Mouse (Mus musculus): ENCODE results near the gene a. TPM values are rescaled to one million over a fixed set of nuclear protein-coding genes. Genes with fewer than 3 reads are reported as not detected.

Gene a
- polyA plus RNA-seq, 1 experiment from 2014 or later = 0.40 TPM

DNA sequence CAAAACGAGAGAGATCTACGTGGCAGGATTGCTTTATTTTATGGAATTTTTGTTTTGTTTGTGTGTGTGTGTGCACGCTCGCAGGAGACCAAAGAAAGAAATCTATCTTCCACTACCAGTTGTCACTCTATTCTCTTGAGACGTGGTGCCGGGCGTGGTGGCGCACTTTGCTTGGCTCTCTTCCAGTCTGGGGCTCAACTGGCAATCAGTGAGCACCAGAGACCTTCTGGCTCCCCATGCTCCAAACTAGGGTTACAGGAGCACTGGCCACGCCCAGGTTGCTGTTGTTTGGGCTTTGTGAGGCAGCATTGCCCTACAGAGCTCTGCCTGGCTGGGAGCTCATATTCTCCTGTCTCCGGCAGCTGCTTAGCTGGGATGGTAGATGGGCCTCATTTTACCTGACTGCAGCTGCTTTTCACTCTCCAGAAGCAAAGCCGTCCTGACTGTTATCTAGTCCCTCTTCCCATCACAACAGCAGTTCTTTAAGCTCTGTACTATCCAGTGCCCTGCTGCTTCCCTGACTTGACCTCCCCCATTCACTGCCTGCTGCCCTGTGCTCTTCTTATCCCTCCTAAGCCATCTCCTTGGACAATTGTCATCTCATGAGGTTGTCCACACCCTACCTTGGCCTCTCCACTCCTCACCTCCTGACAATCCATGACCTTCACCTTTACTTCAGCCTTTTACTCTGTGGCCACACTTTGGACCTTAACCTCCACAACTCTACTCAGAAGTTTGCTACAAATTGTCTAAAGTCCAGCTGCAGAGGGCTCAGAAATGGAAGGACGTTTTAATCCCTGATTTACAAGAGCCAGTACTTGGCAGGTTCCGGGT lies 299.9 kb downstream of the a start:
- Histone ChIP-seq H3K27me3 (ENCODE audit: control insufficient read depth, insufficient read depth, low read length) (no peaks in the 10 kb centered on the region), H3K4me2 (no peak overlapping the region), H3K27ac (ENCODE audit: low read depth, low read length) (no peak overlapping the region), H3K9me3 (ENCODE audit: control insufficient read depth, low read length) (no peaks in the 10 kb centered on the region), H3K4me1 (ENCODE audit: control insufficient read depth, insufficient read depth, low read length) (no peaks in the 10 kb centered on the region), H3K4me3 (ENCODE audit: low read depth, low read length) (no peak overlapping the region), H3K36me3 (ENCODE audit: control insufficient read depth, insufficient read depth, low read length) (no peaks in the 10 kb centered on the region), H3K9ac (ENCODE audit: low read length) (no peak overlapping the region)
- ATAC-seq (ENCODE audit: low FRiP score) = no peak
- DNase-seq (ENCODE audit: low spot score, missing footprints) = no peak
- WGBS = 79% methylated on average over 13 of the region's 13 CpGs

DNA sequence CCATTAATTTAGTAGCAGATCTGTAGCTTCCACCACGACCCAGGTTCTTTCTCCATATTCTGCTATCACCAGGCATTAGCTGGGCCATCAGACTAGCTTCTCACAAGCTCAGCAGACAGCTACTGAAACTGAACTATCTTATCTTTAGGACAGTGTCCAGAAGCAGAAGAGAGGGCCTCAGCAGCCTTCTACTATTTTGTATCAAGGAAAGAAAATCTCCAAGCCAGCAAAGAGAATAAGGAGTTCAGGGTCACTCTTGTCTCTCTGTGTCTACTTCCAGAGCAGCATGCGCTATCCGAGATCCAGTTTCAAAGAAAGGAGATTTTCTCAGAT lies 300.5 kb downstream of the a start:
- Histone ChIP-seq H3K4me3 (ENCODE audit: low read depth, low read length) (no peak overlapping the region), H3K9ac (ENCODE audit: low read length) (no peak overlapping the region), H3K4me1 (ENCODE audit: control insufficient read depth, insufficient read depth, low read length) (no peaks in the 10 kb centered on the region), H3K9me3 (ENCODE audit: control insufficient read depth, low read length) (no peaks in the 10 kb centered on the region), H3K4me2 (no peak overlapping the region), H3K36me3 (ENCODE audit: control insufficient read depth, insufficient read depth, low read length) (no peaks in the 10 kb centered on the region), H3K27me3 (ENCODE audit: control insufficient read depth, insufficient read depth, low read length) (no peaks in the 10 kb centered on the region), H3K27ac (ENCODE audit: low read depth, low read length) (no peak overlapping the region)
- ATAC-seq (ENCODE audit: low FRiP score) (no peak), DNase-seq (ENCODE audit: low spot score, missing footprints) (no peak)
- WGBS = 79% methylated on average over 3 of the region's 3 CpGs

DNA sequence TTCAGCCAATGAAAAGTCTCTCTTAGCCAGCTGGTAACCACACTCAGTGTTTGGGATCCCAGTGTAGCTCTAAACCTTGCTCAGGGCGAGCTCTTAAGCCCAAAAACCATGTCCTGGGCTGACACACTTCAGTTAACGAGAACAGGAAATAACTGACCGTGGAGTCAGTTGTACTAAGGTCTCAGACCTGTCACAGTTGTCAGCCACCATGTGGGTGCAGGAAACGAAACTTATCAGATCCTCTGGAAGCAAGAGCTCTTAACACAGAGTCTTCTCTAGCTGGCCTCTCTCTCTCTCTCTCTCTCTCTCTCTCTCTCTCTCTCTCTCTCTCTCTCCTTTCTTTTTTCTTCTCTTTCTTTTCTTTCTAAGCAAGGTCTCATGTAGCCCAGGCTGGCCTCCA lies 302.2 kb downstream of the a start:
- Histone ChIP-seq H3K4me3 (ENCODE audit: low read depth, low read length) (no peak overlapping the region), H3K27me3 (ENCODE audit: control insufficient read depth, insufficient read depth, low read length) (no peaks in the 10 kb centered on the region), H3K9ac (ENCODE audit: low read length) (no peak overlapping the region), H3K4me1 (ENCODE audit: control insufficient read depth, insufficient read depth, low read length) (no peaks in the 10 kb centered on the region), H3K36me3 (ENCODE audit: control insufficient read depth, insufficient read depth, low read length) (no peaks in the 10 kb centered on the region), H3K27ac (ENCODE audit: low read depth, low read length) (no peak overlapping the region), H3K4me2 (no peak overlapping the region), H3K9me3 (ENCODE audit: control insufficient read depth, low read length) (no peaks in the 10 kb centered on the region)
- ATAC-seq (ENCODE audit: low FRiP score) (no peak), DNase-seq (ENCODE audit: low spot score, missing footprints) (no peak)
- 60% methylated on average over 4 of the region's 4 CpGs for WGBS

DNA sequence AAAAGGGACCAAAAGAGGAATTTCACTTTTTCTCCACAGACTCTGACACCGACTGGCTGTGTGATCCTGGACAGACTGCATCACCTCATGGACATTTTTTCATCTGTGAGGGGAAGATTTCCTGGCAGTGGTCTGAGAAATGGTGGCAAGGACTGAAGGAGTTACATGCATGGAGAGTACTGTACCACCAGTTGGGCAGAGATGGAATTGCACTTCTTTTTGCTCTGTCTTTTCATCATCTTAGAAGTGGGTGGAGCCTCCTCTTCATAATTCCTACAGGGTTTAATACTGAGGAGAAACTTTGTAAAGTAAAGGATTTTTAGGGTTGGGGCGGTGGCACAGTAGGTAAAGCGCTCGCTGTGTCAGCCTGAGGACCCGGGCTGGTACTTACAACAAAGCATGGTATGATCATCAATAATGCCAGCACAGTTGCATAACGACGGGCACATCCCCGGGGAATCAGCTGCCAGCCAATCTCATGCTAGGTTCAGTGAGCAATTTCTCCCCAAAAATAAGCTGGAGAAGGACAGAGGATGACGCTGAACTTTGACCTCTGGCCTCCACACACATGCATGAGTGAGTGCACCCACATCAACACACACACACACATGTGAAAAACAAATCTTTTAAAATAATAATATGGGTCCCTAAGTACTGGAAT lies 307.6 kb downstream of the a start:
- no peak overlapping the region for H3K4me2 ChIP-seq
- no peak overlapping the region for H3K27ac ChIP-seq (ENCODE audit: low read depth, low read length)
- no peaks in the 10 kb centered on the region for H3K9me3 ChIP-seq (ENCODE audit: control insufficient read depth, low read length)
- ATAC-seq (ENCODE audit: low FRiP score) (no peak), DNase-seq (ENCODE audit: low spot score, missing footprints) (no peak)
- H3K9ac ChIP-seq (ENCODE audit: low read length) = no peak overlapping the region
- no peaks in the 10 kb centered on the region for H3K4me1 ChIP-seq (ENCODE audit: control insufficient read depth, insufficient read depth, low read length)
- H3K4me3 ChIP-seq (ENCODE audit: low read depth, low read length) = no peak overlapping the region
- H3K27me3 ChIP-seq (ENCODE audit: control insufficient read depth, insufficient read depth, low read length) = no peaks in the 10 kb centered on the region
- WGBS = 88% methylated on average over 9 of the region's 9 CpGs
- no peaks in the 10 kb centered on the region for H3K36me3 ChIP-seq (ENCODE audit: control insufficient read depth, insufficient read depth, low read length)

DNA sequence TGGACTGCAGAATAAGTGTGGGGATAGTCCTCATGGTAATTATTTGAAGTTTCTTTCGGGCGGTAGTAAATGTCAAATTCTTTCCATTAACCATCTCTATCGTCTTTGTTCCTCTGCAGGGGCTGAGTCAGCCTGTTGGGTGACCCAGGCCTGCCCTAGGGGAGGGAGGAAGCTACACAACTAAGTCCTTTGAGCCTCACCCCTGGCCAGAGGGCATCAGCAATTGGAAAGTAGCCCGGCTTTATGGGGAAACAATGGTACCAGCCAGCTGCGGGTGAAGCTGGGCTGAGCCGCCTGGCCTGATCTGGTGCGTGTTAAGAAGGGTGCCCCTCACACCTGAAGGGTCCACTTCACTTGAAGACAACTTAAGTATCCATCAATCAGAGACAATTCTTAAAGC lies 308.2 kb downstream of the a start:
- Histone ChIP-seq H3K27me3 (ENCODE audit: control insufficient read depth, insufficient read depth, low read length) (no peaks in the 10 kb centered on the region), H3K4me2 (no peak overlapping the region), H3K4me1 (ENCODE audit: control insufficient read depth, insufficient read depth, low read length) (no peaks in the 10 kb centered on the region), H3K9me3 (ENCODE audit: control insufficient read depth, low read length) (no peaks in the 10 kb centered on the region), H3K9ac (ENCODE audit: low read length) (no peak overlapping the region), H3K4me3 (ENCODE audit: low read depth, low read length) (no peak overlapping the region), H3K36me3 (ENCODE audit: control insufficient read depth, insufficient read depth, low read length) (no peaks in the 10 kb centered on the region), H3K27ac (ENCODE audit: low read depth, low read length) (no peak overlapping the region)
- no peak for DNase-seq (ENCODE audit: low spot score, missing footprints)
- no peak for ATAC-seq (ENCODE audit: low FRiP score)
- WGBS = 77% methylated on average over 7 of the region's 7 CpGs

DNA sequence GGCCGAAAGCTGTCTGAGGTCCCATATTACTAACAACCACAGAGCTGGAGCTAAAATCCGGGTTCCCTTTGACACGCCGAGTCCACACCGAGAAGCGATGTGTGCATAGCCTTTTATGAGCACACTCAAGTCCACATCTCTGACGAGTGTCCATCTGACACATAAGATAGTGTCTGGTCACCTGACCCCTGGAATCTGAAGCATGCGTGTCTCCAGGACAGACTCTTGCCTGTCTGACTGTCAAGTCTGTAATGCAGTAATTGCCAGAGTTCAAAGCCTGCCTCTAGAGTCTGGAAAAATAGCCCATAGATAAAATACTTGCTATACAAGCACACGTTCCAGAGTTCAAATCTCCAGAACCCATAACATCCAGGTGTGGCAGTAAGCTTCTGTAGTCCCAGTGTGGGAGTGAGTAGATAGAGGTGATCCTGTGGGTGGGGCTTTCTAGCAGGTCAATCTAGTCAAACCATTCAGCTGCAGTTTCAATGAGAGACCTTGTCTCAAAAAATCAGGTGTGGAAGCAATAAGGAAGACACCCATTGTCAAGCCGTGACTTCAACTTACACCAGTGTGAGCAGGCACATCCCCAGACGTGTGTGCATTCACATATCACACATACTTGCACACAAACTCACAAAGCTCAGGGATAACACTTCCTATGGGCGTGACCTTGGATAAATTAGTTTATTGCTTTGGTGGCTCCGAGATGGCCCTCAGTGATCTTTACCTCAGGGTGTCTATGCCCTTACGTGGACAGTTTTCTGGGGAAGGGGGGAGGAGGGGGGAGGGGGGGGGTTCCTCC lies 309.0 kb downstream of the a start:
- H3K27me3 ChIP-seq (ENCODE audit: control insufficient read depth, insufficient read depth, low read length) = no peaks in the 10 kb centered on the region
- no peaks in the 10 kb centered on the region for H3K9me3 ChIP-seq (ENCODE audit: control insufficient read depth, low read length)
- no peak overlapping the region for H3K4me3 ChIP-seq (ENCODE audit: low read depth, low read length)
- no peak overlapping the region for H3K27ac ChIP-seq (ENCODE audit: low read depth, low read length)
- no peaks in the 10 kb centered on the region for H3K4me1 ChIP-seq (ENCODE audit: control insufficient read depth, insufficient read depth, low read length)
- no peaks in the 10 kb centered on the region for H3K36me3 ChIP-seq (ENCODE audit: control insufficient read depth, insufficient read depth, low read length)
- H3K4me2 ChIP-seq = no peak overlapping the region
- ATAC-seq (ENCODE audit: low FRiP score) = no peak
- DNase-seq (ENCODE audit: low spot score, missing footprints) = no peak
- WGBS = 87% methylated on average over 14 of the region's 14 CpGs
- no peak overlapping the region for H3K9ac ChIP-seq (ENCODE audit: low read length)

Other genes with a start within 250 kb of the a start
- gene 1700003F12Rik, start 244.3 kb upstream of the a start, polyA plus RNA-seq (2014; fragmentation: Nextera tagmentation; extraction: Ambion mirVana) = 2.4 and 2.6 TPM in 2 replicates
- not detected in 2 replicates for gene Actl10, start 239.6 kb upstream of the a start, polyA plus RNA-seq (2014; fragmentation: Nextera tagmentation; extraction: Ambion mirVana)
- gene Necab3, start 232.5 kb upstream of the a start, polyA plus RNA-seq (2014; fragmentation: Nextera tagmentation; extraction: Ambion mirVana) = 6.1 and 6.9 TPM in 2 replicates
- gene E2f1, start 221.5 kb upstream of the a start, polyA plus RNA-seq (2014; fragmentation: Nextera tagmentation; extraction: Ambion mirVana) = 14.5 and 15.3 TPM in 2 replicates
- 12.3 and 14.1 TPM in 2 replicates for gene Pxmp4, start 187.7 kb upstream of the a start, polyA plus RNA-seq (2014; fragmentation: Nextera tagmentation; extraction: Ambion mirVana)
- 0.92 and 1.2 TPM in 2 replicates for gene Zfp341, start 178.1 kb upstream of the a start, polyA plus RNA-seq (2014; fragmentation: Nextera tagmentation; extraction: Ambion mirVana)
- gene 4930519P11Rik, start 178.0 kb upstream of the a start, polyA plus RNA-seq (2014; fragmentation: Nextera tagmentation; extraction: Ambion mirVana) = 0.60 and 1.1 TPM in 2 replicates
- 12.7 and 14.0 TPM in 2 replicates for gene Chmp4b, start 139.7 kb upstream of the a start, polyA plus RNA-seq (2014; fragmentation: Nextera tagmentation; extraction: Ambion mirVana)
- not detected in 2 replicates for gene Gm14214, start 21.4 kb upstream of the a start, polyA plus RNA-seq (2014; fragmentation: Nextera tagmentation; extraction: Ambion mirVana)
- gene Raly, start 306 bp upstream of the a start, polyA plus RNA-seq (2014; fragmentation: Nextera tagmentation; extraction: Ambion mirVana) = 56.9 and 66.8 TPM in 2 replicates
- 135 and 144 TPM in 2 replicates for gene Eif2s2, start 101.5 kb downstream of the a start, polyA plus RNA-seq (2014; fragmentation: Nextera tagmentation; extraction: Ambion mirVana)
- 0.07 and 0.11 TPM in 2 replicates for gene Gm14226, start 226.9 kb downstream of the a start, polyA plus RNA-seq (2014; fragmentation: Nextera tagmentation; extraction: Ambion mirVana)